Mouse (Mus musculus) left cerebral cortex, adult 8-10 months (tissue): Measurements from ENCODE around the gene Creld1. TPM values are rescaled to one million over a fixed set of nuclear protein-coding genes. Genes with fewer than 3 reads are reported as not detected.

Experiments
- DNase-seq, 2 experiments: peaks; one replicate each; pipeline ENCODE4 v3.0.0; 2022; ENCODE audit warnings: low spot score in 2 of 2
- total RNA-seq, 4 experiments: library from RNA; stranded (reverse); gene quantifications; 2 replicates each; pipeline ENCODE4 v1.2.4; 2022

The Creld1 gene
- 100 to 1,000 TPM in 3 of 4 experiments, 10 to 100 TPM in 1; 99.3 to 110 (median 105) TPM for total RNA-seq

DNA sequence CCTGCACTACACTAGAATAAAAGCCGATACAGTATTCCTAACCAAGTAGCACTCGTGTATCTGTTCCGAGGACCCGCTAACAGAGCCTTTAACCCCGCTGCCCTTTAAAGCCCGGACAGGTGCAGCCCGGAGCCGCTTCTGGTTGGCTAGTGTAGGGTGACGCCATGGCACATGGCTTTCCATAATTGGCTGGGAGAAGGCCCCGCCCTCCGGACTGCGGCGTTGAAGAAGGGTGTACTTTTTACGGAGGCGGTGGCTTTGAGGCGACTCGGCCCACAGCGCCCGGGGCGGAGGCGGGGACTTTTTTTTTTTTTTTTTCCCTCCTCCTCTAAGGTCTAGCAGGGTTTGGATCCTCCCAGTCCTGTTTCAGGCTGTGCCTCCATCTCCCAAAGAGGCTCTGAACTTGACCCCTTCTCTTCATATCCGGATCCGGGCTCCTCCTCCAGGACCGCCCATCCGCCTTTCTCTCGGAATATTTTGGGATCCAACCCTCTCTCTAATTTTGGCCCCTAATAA lies at the start of gene Creld1:
Gene Creld1, plus strand, starts transcription at position 198 of the 516 bp plus-strand sequence.
- peak; percentile 80 to 94 for DNase-seq

DNA sequence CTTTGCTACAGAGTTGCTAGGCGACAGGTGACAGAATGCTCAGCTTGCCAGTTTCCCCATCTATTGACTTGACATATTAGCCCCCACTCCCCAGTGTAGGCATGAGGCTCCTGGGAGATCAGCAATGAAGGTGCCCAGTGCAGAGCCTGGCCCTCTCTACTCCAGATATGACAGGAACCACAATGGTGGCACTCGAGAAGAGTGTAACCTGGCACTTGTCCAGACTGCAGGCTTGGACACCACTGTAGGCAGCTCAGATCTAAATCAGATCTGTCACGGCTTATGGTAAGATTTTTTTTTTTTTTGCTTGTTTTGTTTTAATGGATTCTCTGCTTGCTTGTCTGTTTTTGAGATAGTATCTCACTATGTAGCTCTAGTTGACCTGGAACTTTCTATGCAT lies 49.4 kb upstream of the Creld1 start:
- DNase-seq: no peak

DNA sequence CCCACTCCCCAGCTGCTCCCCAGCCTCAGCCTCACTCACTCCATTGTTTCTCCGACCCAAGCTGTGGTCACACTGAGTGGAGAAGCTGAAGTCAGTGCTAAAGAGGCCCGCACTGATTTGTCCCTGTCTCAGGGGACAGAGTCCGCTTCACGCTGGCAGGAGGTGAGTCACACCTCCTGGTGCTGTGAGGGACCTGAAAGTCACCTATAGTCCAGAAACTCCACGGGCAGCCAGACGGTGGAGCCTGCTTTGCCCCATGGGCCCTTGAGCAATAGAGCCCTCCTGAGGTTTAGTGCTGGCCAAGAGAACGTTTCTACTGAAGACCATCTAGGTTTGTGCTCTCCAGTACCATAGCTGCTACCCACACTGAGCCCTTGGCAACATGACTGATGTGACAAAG lies 48.4 kb upstream of the Creld1 start:
- no peak for DNase-seq

DNA sequence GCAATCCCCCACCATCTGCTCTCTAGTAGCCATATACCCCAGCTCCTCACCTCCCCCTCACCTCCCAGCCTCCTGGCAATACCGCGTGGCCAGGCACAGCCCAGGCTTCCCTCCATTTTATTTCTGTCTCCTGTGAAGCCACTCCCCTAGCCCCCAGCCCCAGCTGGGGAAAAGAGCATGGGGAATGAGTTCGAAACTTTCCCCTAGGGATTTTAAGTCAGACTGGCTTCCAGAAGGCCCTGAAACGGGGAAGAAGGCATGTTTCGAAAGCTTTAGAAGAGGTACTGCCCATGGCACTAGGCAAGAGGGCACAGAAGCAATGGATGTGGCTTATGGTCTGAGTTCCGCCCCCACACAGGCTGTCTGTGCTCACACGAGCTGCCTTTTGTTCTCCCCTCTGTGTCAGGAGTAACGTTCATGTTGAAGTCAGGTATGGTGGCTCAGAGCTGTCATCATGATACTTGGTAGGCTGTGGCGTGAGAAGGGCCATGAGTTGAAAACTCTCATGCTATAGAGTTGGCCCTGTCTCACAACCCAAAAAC lies 47.4 kb upstream of the Creld1 start, which contains the start of gene Cidec:
Gene Cidec, minus strand, starts transcription at position 97 of the 542 bp plus-strand sequence.
- DNase-seq: no peak

DNA sequence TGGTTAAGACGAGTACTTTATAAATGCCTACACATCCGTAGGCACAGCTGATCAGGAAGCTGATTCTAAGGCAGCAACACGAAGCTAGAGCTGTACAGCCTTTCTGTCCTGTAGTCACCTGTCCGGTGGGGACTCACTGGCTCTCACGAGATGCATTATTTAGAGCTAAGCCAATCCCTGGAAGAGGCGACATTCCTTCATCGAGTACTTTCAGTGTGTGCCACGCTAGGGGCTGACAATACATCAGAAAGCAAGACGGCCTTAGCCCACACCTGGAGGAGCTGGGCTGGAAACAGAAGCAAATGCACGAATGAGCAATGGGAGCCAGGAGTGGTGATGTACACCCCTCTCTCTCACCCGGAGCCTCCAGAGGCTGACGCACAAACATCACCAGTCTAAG lies 46.0 kb upstream of the Creld1 start:
- no peak for DNase-seq

DNA sequence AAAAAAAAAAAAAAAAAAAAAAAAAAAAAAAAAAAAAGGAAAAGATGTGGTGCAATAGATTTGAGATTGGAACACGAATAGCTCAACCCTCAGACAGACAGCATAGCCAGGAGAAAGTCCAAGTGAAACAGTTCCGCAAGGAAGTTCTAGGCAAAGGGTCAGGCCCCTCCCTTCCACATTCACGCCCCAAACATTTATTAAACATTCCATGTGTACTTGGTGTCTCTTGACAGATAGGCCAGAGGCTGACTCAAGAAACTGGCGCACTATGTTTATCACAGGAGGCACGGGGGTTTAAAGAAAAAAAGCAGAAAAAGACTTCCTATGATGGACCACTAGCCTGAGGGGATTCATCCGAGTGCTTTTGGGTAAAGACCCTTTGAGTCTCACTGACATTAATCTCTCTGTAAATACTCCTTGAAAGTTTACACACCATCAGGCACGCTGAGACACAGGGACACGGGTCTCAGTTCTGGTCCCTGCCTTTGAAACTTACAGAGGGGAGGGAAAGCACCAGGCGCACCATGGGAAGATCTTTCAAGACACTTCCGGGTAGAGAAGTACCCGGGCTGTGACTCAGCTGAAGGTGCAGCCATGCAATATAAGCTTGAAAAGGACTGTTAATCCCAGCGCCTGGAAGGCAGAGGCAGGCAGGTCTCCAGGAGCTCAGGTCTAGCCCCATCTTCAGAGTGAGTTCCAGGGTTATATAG lies 44.2 kb upstream of the Creld1 start:
- no peak for DNase-seq

DNA sequence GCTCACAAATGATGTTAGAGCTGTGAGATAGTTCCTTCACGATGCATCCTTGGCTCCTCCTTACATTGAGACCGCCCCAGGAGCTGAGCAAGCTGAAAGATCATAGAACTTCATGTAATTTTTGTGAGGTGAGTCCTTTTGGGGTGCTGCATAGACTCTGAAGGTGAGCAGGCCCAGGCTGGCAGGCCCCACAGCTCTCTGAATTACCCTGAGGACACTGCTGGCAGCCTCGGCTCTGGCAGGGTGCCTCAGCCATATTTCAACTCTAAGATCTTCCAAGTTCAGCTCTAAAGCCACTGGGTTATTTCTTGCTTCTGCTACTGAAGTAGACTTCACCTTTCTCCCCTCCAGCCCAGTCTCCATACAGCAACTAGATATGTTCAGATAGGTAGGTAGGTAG lies 42.4 kb upstream of the Creld1 start:
- DNase-seq: no peak

DNA sequence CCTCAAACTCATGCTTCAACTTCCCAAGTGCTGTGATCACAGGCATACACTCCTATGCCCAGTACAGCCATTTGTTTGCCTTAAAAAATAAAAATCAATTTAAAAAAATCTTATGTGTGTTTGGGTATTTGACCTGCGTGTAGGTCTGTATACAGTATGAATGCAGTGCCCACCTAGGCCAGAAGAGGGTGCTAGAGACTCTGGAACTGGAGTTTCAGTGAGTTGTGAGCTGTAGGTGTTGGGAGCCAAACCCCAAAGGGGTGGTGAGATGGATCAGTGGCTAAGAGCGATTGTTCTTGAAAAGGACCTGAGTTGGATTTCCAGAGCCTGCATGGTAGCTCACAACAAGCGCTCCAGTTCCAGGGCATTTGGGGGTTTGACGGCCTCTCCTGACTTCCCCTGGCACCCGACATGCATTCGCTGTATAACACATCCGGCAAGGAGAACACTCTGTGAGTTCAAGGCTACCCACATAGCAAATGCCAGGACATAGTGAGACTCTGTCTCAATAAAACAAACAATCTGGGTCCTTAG lies 41.9 kb upstream of the Creld1 start:
- DNase-seq: no peak

DNA sequence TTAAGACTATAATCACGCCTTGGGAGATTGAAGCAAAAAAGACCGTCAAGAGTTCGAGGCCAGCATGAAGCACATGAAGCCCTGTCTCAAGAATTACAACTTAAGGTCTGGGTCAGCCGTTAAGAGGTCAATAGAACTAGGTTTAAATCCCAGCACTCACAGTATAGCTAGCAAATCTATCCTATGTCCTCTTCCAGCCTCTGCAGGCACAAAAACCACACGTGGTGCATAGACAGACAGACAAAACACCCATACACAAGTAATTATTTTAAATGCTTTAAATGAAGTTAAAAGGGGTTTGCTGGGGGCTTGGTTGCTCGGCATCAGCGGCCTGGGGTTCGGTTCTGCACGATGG lies 41.0 kb upstream of the Creld1 start:
- no peak for DNase-seq

DNA sequence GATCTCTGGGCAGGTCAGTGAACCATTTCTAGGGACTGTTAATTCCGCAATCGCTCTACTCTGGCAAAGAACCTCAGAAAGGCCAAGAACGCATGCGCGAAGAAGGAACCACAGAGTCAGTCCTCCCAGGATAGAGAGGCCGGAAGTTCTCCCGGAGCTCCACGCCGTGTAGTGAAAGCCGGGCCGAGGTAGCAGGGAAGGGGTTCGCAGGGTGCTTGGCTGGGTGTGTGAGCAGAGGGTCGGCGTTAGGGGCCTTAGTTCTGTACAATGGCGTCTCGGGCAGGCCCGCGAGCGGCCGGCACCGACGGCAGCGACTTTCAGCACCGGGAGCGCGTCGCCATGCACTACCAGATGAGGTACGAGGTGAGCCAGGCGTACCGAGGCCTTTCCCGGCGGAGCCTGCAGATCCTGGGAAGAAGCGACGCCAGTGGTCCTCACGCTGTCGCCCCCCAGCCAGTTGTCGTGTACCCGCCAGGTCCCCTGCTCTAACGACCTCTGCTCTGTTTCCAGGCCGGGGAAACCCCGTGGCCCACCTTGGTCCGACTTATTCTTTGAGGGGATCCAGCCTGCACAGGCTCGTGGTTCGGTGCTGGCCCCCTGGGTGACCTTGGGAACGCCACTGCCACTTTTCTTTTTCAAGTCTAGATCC lies 40.5 kb upstream of the Creld1 start, which contains the start of gene Jagn1:
Gene Jagn1, plus strand, starts transcription at position 128 of the 649 bp plus-strand sequence.
- DNase-seq: peak; percentile 82 to 83

DNA sequence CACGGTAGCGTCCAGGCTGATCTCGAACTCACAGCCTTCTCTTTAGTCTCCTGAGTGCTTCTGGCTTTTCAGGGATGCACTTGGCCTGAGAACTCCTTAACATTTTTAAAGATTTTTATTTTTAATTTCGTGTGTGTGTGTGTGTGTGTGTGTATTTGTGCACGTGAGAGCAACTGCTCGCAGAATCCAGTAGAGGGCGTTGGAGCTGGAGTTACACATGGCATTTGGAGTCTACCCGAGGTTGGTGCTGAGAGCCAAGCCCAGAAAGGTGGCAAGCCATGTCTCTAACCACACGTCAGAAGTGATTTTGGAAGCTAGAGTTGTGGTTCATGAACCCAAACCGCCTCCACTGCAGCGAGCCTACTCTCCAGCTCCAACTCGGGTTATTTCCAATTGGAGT lies 40.0 kb upstream of the Creld1 start:
- DNase-seq: no peak

DNA sequence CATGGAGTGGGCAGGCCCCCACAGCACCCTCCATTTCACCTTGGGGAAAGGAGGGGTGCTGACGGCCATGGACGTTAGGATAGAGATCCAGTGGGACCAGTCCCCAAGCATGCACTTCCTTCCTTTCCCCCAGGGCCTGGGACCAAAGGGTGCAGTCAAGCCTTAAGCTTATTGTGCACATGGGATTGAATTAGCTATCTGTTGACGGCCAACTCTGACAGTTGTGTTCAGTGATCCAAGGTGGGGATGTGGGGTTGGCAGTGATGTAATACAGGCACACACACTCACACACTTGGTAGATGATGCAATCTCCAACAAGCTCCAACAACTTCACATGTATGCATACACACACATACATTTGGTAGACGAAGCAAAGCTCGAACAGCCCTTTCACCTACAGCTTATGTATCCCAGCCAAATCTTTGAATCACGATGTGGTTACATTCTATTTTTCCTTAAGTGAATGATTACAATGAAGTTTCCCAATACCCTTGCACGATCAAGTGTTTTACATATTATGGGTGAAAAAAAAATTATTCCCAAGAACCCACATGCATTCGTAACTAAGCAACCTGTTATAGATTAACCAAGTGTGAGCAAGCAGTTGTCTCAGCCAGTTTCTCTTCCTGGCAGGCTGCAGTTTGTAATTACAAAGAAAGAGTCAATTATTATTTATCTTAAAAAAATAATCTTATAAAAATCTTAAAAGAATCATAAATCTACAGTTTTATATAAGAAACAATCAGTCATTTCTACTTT lies 38.7 kb upstream of the Creld1 start:
- DNase-seq: no peak

DNA sequence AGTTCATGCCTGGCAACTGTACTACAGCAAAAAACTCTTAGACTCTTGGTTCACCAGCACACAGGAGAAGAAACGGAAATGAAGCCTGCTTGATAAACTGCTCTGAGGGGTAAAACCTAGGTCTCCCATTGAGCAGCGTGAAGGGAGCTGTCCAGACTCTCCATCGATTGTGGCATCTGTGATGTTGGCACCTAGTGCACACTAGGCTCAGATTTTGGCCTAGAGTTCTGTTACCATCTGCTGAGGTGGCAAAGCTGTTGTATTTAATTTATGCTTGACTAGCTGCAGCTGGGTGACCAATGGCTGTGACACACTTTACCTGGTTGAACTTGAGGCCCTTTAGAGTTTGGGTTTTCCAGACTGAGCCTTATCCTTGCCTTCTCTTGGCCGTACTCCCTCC lies 35.5 kb upstream of the Creld1 start:
- DNase-seq: no peak

DNA sequence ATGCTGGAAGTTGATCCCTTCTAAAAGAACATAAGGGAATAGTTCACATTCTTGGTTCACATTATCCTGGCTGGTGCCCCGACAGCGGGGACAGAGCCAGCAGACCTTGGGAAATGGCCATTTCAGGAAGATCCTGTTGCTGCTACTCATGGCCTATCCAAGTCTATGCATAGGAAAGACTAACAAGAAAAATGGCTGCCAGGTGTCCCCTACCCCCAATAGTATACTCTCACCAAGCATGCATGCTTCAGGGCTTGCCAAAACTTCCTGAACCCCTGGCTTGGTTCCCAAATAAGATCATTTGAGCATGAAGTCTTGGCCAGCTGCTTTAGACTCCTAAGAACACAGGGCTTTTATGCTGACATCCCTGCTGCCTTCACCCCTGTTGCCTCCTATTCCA lies 31.3 kb upstream of the Creld1 start:
- no peak for DNase-seq

DNA sequence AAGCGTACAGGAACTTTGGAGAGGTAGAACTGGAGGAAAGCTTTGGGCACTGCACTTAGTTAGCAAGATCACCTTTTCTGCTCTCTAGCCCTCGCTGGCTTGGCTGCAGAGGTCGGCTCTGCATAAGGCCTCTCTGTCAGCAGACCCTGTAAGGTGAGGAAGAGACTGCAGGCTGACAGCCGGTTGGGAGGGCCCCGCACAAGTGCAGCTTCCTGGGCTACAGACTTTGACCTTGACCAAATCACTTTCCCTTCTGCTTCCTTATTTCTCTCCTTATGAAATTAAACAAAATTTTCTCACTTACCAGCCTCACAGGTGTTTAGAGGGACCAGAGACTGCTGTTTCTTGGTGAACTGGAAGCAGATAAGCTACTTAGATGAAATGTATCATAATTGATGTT lies 28.1 kb upstream of the Creld1 start:
- DNase-seq: no peak

DNA sequence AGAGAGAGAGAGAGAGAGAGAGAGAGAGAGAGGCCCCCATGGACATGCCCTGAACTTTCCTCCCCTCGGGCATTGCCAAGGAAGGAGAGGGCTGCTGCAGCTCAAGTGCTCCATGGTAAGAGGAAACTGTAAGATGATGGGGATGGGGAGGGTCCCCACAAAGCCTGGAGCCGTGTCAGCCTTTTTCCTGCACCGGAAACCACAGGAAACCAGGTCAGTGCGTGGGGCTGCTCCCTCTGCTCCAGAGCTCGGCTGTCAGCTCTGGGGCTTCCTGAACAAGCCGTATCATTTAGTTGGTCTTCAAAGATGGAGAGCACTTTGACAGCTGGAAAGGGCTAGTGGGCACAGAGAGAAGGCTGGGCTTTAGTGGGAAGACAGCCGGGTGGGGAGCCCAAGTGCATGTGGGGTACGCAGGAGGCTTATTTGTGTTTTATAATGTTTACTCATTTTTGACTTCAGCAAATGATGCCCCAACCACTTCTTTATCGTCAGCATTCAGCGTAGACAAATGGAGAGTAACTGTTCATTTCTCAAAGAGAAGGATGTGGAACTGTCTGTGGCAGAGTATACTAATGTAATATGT lies 25.1 kb upstream of the Creld1 start, which contains the start of gene Il17re:
Gene Il17re, plus strand, starts transcription at position 533 of the 583 bp plus-strand sequence.
- DNase-seq: no peak

DNA sequence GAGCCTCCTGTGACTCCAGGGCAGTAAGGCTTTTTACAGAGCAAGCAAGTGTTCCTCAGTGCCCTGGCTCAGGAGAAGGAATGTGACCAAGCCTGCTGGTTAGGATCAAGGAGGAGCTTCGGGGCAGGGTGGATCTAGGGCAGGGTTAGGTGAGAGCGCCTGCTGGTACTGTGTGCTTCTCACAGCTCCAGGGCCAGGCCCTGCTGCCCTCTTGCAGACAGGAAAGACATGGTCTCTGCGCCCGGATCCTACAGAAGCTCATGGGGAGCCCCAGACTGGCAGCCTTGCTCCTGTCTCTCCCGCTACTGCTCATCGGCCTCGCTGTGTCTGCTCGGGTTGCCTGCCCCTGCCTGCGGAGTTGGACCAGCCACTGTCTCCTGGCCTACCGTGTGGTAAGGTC lies 24.5 kb upstream of the Creld1 start:
- no peak for DNase-seq

DNA sequence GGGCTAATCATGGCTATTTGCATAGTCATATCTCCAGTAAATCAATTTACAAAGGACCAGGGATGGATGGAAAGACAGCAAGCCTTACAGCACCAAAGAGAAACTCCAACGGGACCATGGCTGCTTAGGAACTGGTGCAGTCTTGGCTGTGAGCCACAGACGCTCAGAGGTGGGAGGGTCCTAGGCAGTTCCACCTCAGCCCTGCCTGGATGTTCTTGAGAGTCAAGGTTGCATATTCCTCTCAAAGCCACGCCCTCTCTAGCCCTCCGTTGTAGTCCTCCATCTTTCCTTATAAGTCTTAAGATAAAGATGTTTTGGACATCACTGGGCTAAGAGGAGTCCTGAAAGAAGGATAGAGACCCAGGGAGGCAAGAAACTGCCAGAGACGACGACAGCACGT lies 19.1 kb upstream of the Creld1 start:
- no peak for DNase-seq

DNA sequence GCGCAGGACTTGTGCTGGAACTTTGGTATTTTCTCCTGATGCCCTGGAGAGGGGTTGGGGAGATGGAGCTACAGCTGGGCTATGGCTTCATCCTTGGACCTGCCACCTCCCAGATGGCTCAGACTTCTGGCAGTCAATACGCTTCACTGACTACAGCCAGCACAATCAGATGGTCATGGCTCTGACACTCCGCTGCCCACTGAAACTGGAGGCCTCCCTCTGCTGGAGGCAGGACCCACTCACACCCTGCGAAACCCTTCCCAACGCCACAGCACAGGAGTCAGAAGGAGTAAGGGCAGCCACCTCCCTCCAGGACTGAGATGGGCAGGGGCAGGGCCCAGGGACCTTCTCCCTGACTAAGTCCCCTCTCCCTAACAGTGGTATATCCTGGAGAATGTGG lies 17.5 kb upstream of the Creld1 start:
- no peak for DNase-seq

DNA sequence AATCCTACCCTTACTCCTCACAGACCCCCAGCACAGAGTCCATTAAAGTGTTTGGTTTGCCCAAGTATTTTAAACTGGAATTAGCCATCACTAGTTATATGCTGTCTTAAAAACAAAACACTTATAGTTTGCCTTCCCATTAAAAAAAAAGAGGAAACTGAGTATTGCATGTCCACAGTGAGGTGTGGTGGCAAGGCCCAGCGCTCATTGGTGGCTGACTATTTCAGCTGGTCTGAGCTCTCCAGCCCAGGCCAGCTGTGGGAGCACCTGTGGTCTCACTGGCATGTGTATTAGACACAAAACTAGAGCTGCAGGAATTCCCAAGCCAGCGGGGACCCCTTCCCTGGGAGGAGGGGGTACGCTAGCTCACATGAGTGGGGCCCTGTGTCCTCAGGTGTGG lies 14.6 kb upstream of the Creld1 start:
- no peak for DNase-seq

DNA sequence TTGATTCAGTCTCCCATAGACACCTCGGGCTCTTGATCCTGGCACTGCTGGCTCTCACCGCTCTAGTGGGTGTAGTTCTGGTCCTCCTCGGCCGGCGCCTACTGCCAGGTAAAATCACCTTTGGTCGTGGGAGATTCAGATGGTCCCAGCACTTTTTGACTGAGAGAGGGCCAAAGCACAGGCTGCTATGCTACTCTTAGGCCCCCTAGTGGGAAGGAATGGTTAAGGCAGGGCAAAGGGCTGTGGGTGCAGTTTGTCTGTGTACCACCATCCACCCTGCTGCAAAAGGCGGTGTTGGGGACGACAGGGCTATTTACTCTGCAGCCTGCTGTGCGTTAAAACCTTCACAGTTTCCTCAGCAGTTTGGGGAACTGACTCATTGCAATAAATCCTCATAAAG lies 14.1 kb upstream of the Creld1 start:
- peak in 1 of 2 experiments; percentile 26 for DNase-seq
